Mouse (Mus musculus) liver, adult 2 months (tissue): ENCODE results near the gene Gpm6a.

Experiments
- CTCF ChIP-seq: fragments of 200-500 bp; IDR thresholded peaks from 2 replicates; pipeline ENCODE4 v1.5.1; 2011; ENCODE audit warnings: low read depth, low read length, control low read depth
- POLR2A ChIP-seq: fragments of 200-500 bp; IDR thresholded peaks from 2 replicates; pipeline ENCODE4 v1.6.1; 2011; ENCODE audit warnings: low read length, control low read depth; ENCODE audit not compliant: insufficient read depth; ENCODE audit errors: extremely low read depth

DNA sequence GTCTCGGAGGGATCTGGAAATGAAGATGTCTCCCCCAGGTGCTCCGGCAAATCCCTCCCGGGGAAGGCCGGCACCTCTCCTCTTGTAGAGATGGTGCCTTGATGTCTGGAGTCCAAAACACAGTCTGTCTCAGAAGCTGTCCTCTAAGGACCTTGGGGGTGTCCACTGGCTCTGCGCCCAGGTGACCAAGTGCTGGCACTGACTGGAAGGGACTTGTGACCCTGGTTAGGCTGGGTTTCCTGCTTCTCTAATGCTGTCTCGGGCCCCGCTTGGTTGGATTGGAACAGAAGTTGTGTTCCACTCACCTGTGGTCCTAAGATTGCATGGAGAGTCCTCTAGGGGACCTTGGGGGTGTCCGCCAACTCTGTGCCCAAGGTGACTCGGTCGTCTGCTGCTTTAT is 118.8 kb downstream of the Gpm6a start:
- TF ChIP-seq POLR2A (no peak), CTCF (no peak)
